Mouse (Mus musculus) embryonic fibroblast, embryonic 13.5 days (primary cell): ENCODE measurements around the gene Zfr2. TPM values are rescaled to one million over a fixed set of nuclear protein-coding genes. Genes with fewer than 3 reads are reported as not detected.

Experiments
- H3K27ac ChIP-seq: 2 replicates; pipeline ENCODE4 v1.5.1; 2012; ENCODE audit warnings: low read length, control low read depth, inconsistent platforms; ENCODE audit not compliant: insufficient read depth
- H3K4me1 ChIP-seq: 2 replicates; pipeline ENCODE4 v1.6.1; 2011; ENCODE audit warnings: low read length; ENCODE audit not compliant: control insufficient read depth, insufficient read depth
- H3K4me3 ChIP-seq: 2 replicates; pipeline ENCODE4 v1.5.1; 2011; ENCODE audit warnings: mild to moderate bottlenecking, control low read depth, low read length; ENCODE audit not compliant: insufficient read depth
- CTCF ChIP-seq: IDR thresholded peaks from 2 replicates; pipeline ENCODE4 v1.5.1; 2011; ENCODE audit warnings: mild to moderate bottlenecking, control low read depth, low read length, moderate library complexity, borderline replicate concordance; ENCODE audit not compliant: insufficient read depth
- POLR2A ChIP-seq: IDR thresholded peaks from 2 replicates; pipeline ENCODE4 v1.6.1; 2011; ENCODE audit warnings: low read depth, mild to moderate bottlenecking, control low read depth, low read length, moderate library complexity
- polyA plus RNA-seq: library from polyadenylated mRNA; stranded (reverse); fragments of >200 nt; gene quantifications from 2 replicates; pipeline ENCODE4 v1.2.4, GENCODE M21; 2011; ENCODE audit warnings: low read depth; ENCODE audit not compliant: missing spikeins, insufficient read length

Zfr2 gene
- polyA plus RNA-seq, 1 experiment = 4.1 TPM

GRCm38 (mm10) chr10:81229735-81230437 is 3.1 kb upstream of the Zfr2 start:
- Histone ChIP-seq H3K4me3 (0 out of 2 replicates have a peak overlapping the region, but pooled peaks have one; percentile 10), H3K27ac (no peak overlapping the region), H3K4me1 (no peaks in the 10 kb centered on the region)
- TF ChIP-seq POLR2A (no peak), CTCF (no peak)

- TF ChIP-seq CTCF = peak; percentile 52; the same call in 1 of the 2 replicates
- TF ChIP-seq POLR2A = no peak
- H3K27ac ChIP-seq = no peak within 1 kb of the TSS
- no peaks in the 10 kb centered on the region for H3K4me1 ChIP-seq
- H3K4me3 ChIP-seq = peak within 1 kb of the TSS; percentile 10; the same call in 1 of the 2 replicates
Measured at GRCm38 (mm10) chr10:81230438-81231332, 2.3 kb upstream of the Zfr2 start, which contains the start of gene Atcay. Gene Atcay, minus strand, starts transcription at chr10:81230833.

- no peak overlapping the region for H3K27ac ChIP-seq
- H3K4me3 ChIP-seq = no peak overlapping the region
- H3K4me1 ChIP-seq = no peaks in the 10 kb centered on the region
- no peak for TF ChIP-seq POLR2A
- TF ChIP-seq CTCF = no peak
Measured at GRCm38 (mm10) chr10:81231436-81231835, 1.5 kb upstream of the Zfr2 start.

GRCm38 (mm10) chr10:81233226-81233585 is 251 bp downstream of the Zfr2 start:
- Histone ChIP-seq H3K4me1 (no peaks in the 10 kb centered on the region), H3K4me3 (peak overlapping the region; percentile 54), H3K27ac (peak overlapping the region; percentile 53)
- TF ChIP-seq CTCF = no peak
- no peak for TF ChIP-seq POLR2A

GRCm38 (mm10) chr10:81234206-81234605 is 1.3 kb downstream of the Zfr2 start:
- Histone ChIP-seq H3K27ac (peak overlapping the region; percentile 53; the same call in 1 of the 2 replicates), H3K4me1 (no peaks in the 10 kb centered on the region), H3K4me3 (no peak overlapping the region)
- no peak; the same call in 1 of the 2 replicates for TF ChIP-seq POLR2A
- TF ChIP-seq CTCF = no peak

GRCm38 (mm10) chr10:81236471-81237268 is 3.7 kb downstream of the Zfr2 start:
- no peak overlapping the region for H3K4me3 ChIP-seq
- H3K4me1 ChIP-seq = no peaks in the 10 kb centered on the region
- TF ChIP-seq CTCF (no peak), POLR2A (no peak)
- no peak overlapping the region for H3K27ac ChIP-seq

- Histone ChIP-seq H3K27ac (no peak overlapping the region), H3K4me3 (no peak overlapping the region), H3K4me1 (no peaks in the 10 kb centered on the region)
- TF ChIP-seq POLR2A (no peak), CTCF (no peak)
Measured at GRCm38 (mm10) chr10:81238618-81239017, 5.7 kb downstream of the Zfr2 start.

- Histone ChIP-seq H3K4me3 (no peak overlapping the region), H3K4me1 (no peaks in the 10 kb centered on the region), H3K27ac (no peak overlapping the region)
- TF ChIP-seq CTCF = peak; percentile 49; the same call in 1 of the 2 replicates
- no peak for TF ChIP-seq POLR2A
Measured at GRCm38 (mm10) chr10:81240876-81241275, 7.9 kb downstream of the Zfr2 start.

- no peak overlapping the region for H3K4me3 ChIP-seq
- TF ChIP-seq POLR2A (no peak), CTCF (no peak)
- no peak overlapping the region for H3K27ac ChIP-seq
- no peaks in the 10 kb centered on the region for H3K4me1 ChIP-seq
Measured at GRCm38 (mm10) chr10:81242021-81242420, 9.1 kb downstream of the Zfr2 start.

GRCm38 (mm10) chr10:81244146-81244545 is 11.2 kb downstream of the Zfr2 start:
- no peak overlapping the region for H3K4me3 ChIP-seq
- no peaks in the 10 kb centered on the region for H3K4me1 ChIP-seq
- H3K27ac ChIP-seq = no peak overlapping the region
- no peak for TF ChIP-seq POLR2A
